Comparison of ENCODE assay signal across 13 mouse cellular contexts in genomic region chr17:75437239-75437750, GRCm38 (mm10). TPM values are rescaled to one million over a fixed set of nuclear protein-coding genes. Genes with fewer than 3 reads are reported as not detected.
DNase-seq lines count a peak whose midpoint lies in the region; TF ChIP-seq lines count a peak whose summit lies in the region.
"Had no signal": no experiment of that assay in that cellular context is flagged by ENCODE, and none has a peak within 500 bp of the region (broad histone marks: within the 10 kb centered on the region; RNA-seq: fewer than 3 reads in every experiment).

No protein-coding gene starts in this region.

- H3K27me3 ChIP-seq in heart, adult 2 months (ENCODE audit: control insufficient read depth, insufficient read depth, low read length), result no peaks in the 10 kb centered on the region
- H3K27me3 ChIP-seq: limb, embryonic 12.5 days had no signal

- WGBS in heart, adult 2 months, result 45% methylated on average over 11 of the region's 11 CpGs

- peaks cover 11% of the 10 kb centered on the region for H3K4me1 ChIP-seq in heart, adult 2 months (ENCODE audit: control insufficient read depth, insufficient read depth, low read length)
- peaks cover 2% of the 10 kb centered on the region for H3K4me1 ChIP-seq in cortical plate, adult 2 months (ENCODE audit: control insufficient read depth, insufficient read depth, low read length)

- TF ChIP-seq CTCF in heart, adult 2 months (IDR thresholded peaks at IDR 0.05), result no peak
- TF ChIP-seq CTCF in layer of hippocampus, adult 2 months (conservative IDR thresholded peaks at IDR 0.05), result no peak
- no peak for TF ChIP-seq CTCF in cortical plate, adult 2 months (IDR thresholded peaks at IDR 0.05; ENCODE audit: extremely low read depth, insufficient read depth, low read length)

- H3K4me3 ChIP-seq in heart, adult 2 months, result peak overlapping the region; percentile 52
- peak overlapping the region; percentile 46 for H3K4me3 ChIP-seq in layer of hippocampus, adult 2 months
- peak overlapping the region; percentile 16; the same call in 1 of the 2 replicates for H3K4me3 ChIP-seq in cortical plate, adult 2 months (ENCODE audit: insufficient read depth, low read length)
- H3K4me3 ChIP-seq: erythroblast, embryonic 14.5 days; limb, embryonic 12.5 days had no signal

- intact Hi-C loops in heart, adult 2 months (cut with DNase I), result loop anchor here (10.0 kb wide), 1 partner anchor 88 kb away; no protein-coding TSS in a partner anchor
- intact Hi-C loops in heart, postnatal 25 days (cut with DNase I), result no loop called here

- peak overlapping the region; percentile 48 for H3K9ac ChIP-seq in heart, adult 2 months (ENCODE audit: low read depth, low read length)
- H3K9ac ChIP-seq: limb, embryonic 12.5 days had no signal

- TF ChIP-seq EP300 in heart, adult 2 months (IDR thresholded peaks at IDR 0.05; ENCODE audit: insufficient read depth, low read depth, low read length), result no peak

- no peak for TF ChIP-seq POLR2A in heart, adult 2 months (IDR thresholded peaks at IDR 0.05; ENCODE audit: insufficient read depth, low read depth, low read length)
- no peak for TF ChIP-seq POLR2A in cortical plate, adult 2 months (IDR thresholded peaks at IDR 0.05; ENCODE audit: extremely low read depth, insufficient read depth, low read length)

- H3K79me2 ChIP-seq in heart, adult 2 months (replicated peaks; ENCODE audit: control insufficient read depth, insufficient read depth, low read length), result no peaks in the 10 kb centered on the region

- no peak for DNase-seq in heart, adult 2 months
- DNase-seq in heart, postnatal 25 days (ENCODE audit: low spot score), result no peak
- no peak for DNase-seq in layer of hippocampus, adult 2 months (ENCODE audit: low spot score in 2 of 2)
- no peak for DNase-seq in layer of hippocampus, postnatal 36 days
- DNase-seq in lung, postnatal 25 days (ENCODE audit: low spot score), result peak; percentile 8
- DNase-seq in urinary bladder, adult 18-20 months (ENCODE audit: low spot score in 2 of 2), result no peak
- DNase-seq in embryo, embryonic 9.5 days (ENCODE audit: extremely low spot score), result no peak
- DNase-seq: cerebellum, postnatal 25 days; layer of hippocampus, adult 9-11 months; thymus, adult 18-20 months had no signal

- peak overlapping the region; percentile 95 for H3K27ac ChIP-seq in heart, adult 2 months
- H3K27ac ChIP-seq in layer of hippocampus, adult 2 months, result peak overlapping the region; percentile 78
- H3K27ac ChIP-seq in cortical plate, adult 2 months (ENCODE audit: insufficient read depth, low read length), result peak overlapping the region; percentile 48; the same call in 1 of the 2 replicates
- H3K27ac ChIP-seq: limb, embryonic 12.5 days had no signal

- H3K36me3 ChIP-seq in heart, adult 2 months (ENCODE audit: control insufficient read depth, insufficient read depth, low read length), result peaks cover 6% of the 10 kb centered on the region
- H3K36me3 ChIP-seq: limb, embryonic 12.5 days had no signal

RNA-seq across cellular contexts. Expression of gene Rasgrp3, which starts 1.6 kb away (rescaled TPM):
- 10 to 100 TPM; 27.2 to 27.4 TPM for total RNA-seq in heart, adult 2 months (2021)
- 10.4 and 28.1 TPM in 2 replicates for polyA plus RNA-seq in heart, adult 2 months (2012; rRNA removed)
- 10 to 100 TPM; 25.2 to 29.7 TPM for total RNA-seq in heart, postnatal 25 days (2021)
- total RNA-seq in layer of hippocampus, adult 2 months (2021), result 10 to 100 TPM in 1 of 2 experiments, 1 to 10 TPM in 1; 8.3 to 10.5 TPM
- total RNA-seq in layer of hippocampus, postnatal 36 days (2021), result 10 to 100 TPM; 11.9 to 12.2 TPM
- polyA plus RNA-seq in cortical plate, adult 2 months (2012; rRNA removed), result 11.1 and 12.7 TPM in 2 replicates
- polyA plus RNA-seq: erythroblast, embryonic 14.5 days had no signal
